Mouse (Mus musculus) G1E (cell line): ENCODE measurements around the gene Tap2.

Source experiments
- CTCF ChIP-seq: IDR thresholded peaks from 2 replicates; pipeline ENCODE4 v1.5.1; 2012; ENCODE audit warnings: low read depth, low read length, inconsistent platforms, mixed read lengths
- GATA1 ChIP-seq: IDR thresholded peaks from 2 replicates; pipeline ENCODE4 v1.6.1; 2012; ENCODE audit warnings: borderline replicate concordance, low read length, inconsistent platforms, mixed read lengths

GRCm38 (mm10) chr17:34249361-34249760 is 46.0 kb downstream of the Tap2 start:
- TF ChIP-seq CTCF, result no peak
- TF ChIP-seq GATA1, result no peak
